Mouse (Mus musculus): ENCODE results near the gene Camkk1.

DNA sequence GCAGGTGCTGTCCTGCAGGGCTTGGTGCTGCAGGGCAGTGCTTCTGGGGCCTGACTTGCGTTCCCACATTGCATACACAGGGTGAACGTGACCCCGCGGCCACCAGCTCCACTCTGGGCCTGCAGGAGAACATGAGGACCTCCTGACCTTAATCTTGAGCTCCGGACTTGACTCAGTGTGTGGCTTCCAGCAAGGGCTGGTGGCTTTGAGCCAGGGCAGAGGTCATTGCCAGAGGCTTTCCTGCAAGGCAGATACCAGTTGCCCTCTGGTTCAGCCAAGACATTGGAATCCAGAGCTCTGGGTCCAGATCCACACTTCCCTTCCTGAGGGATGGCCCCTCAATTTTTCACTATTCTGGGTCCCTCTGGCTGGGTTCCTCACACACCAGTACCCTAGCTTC lies 4.8 kb upstream of the Camkk1 start:
- no peak for TF ChIP-seq CTCF (IDR thresholded peaks at IDR 0.05; ENCODE audit: control insufficient read depth, insufficient read depth, low read length)
- TF ChIP-seq POLR2A (IDR thresholded peaks at IDR 0.05; ENCODE audit: borderline replicate concordance, control insufficient read depth, low read depth, low read length), result no peak
